Mouse (Mus musculus): Measurements from ENCODE around the gene Acan. TPM values are rescaled to one million over a fixed set of nuclear protein-coding genes. Genes with fewer than 3 reads are reported as not detected.
A peak's percentile ranks its signal among the peaks of the same experiment; 100 is the strongest.

The Acan gene
- 1 to 10 TPM in 1 of 2 experiments, under 1 TPM in 1; 0.45 to 2.6 TPM for total RNA-seq (2021)
- long read RNA-seq, experiment 1 = 0 reads
- long read RNA-seq, experiment 2 = 0 reads

DNA sequence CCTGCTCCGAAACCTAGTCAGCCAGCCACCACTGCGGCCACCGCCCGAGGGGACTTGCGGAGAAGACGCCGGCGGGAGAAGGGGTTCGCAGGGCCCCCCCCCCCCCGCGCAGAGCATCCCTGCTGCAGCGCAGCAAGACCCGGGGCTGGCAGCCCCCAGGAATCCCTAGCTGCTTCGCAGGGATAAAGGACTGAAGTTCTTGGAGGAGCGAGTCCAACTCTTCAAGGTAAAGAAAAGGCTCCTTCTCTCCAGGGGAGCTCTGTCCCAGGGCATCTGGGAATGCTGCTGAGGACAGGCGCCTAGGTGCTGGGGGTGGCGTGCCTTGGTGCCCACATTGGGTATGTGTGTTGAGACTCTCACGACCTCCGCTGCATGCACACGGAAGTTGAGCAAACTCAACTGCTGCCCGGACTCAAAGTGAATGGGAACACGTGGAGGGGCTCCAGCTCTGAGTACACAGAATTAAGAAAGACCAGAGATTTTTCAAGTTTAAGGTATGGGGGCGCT, at the start of gene Acan:
Acan (plus strand) TSS at position 101 of the 507 bp plus-strand sequence.
- DNase-seq = no peak

GRCm38 (mm10) chr7:79021293-79021905, 31.9 kb upstream of the Acan start:
- DNase-seq = no peak

- DNase-seq = no peak
Measured at GRCm38 (mm10) chr7:79029138-79029537, 24.1 kb upstream of the Acan start.

DNA sequence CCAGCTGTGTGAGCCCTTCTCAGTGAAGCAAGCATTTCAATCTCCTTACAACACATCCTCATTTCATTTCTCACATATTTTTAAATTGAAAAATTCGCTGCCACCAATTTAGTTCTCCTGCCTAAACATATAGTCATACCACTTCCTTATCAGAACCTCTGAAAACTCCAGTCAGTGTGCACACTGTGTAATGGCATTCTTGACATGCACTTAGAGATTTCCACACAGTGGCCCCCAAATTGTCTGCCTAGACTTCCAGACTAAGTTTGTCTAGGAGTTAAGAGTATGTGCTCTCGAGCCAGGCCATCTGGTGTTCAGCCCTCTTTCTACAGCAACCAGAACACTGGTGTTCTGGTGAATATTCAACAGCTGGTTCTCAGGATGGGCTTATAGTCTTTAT, 19.5 kb upstream of the Acan start:
- DNase-seq = no peak

- no peak for DNase-seq
Measured at GRCm38 (mm10) chr7:79034521-79034920, 18.8 kb upstream of the Acan start.

GRCm38 (mm10) chr7:79052081-79052480, 1.2 kb upstream of the Acan start:
- peak; percentile 12 for DNase-seq

DNA sequence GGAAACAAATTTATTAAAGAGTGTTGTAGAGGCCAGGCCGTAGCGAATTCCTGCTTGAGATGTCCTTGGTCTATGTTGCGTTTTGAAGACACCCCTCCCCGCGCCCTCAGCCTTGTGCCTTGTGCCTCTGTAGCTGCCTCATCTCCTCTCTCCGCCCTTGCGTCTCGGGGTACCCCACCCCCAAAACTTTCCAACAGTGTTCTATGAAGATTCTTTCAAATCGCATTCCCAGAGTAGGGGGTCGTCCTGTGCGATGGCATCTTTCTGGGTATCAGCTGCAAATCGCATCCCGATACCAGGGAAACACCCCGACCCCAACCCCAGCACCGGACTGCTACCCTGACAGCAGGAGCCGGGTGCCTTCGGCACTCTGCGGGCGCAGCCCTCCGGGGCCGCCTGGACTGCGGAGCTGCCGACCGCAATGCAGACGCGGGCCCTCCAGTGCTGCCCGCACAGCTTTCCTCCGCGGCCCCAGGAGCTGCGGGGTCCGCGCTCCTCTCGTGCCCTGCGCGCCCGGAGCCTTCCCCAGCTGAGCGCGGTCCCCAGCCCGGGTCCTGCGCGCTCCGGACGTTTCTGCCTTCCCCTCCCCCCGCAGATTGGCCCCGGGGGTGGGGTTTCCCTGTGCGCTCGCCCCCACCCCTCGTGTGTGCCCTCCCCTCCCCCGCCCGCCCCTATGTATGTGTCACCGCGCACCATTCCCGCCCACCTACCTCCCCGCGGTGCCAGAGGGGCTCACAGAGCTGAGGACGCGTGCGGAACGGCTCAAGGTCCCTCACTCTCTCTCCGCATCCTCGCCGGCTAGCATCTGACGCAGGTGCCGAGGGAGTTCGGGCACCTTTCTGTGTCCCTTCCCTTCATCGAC, 531 bp upstream of the Acan start:
- DNase-seq = peak; percentile 13

DNA sequence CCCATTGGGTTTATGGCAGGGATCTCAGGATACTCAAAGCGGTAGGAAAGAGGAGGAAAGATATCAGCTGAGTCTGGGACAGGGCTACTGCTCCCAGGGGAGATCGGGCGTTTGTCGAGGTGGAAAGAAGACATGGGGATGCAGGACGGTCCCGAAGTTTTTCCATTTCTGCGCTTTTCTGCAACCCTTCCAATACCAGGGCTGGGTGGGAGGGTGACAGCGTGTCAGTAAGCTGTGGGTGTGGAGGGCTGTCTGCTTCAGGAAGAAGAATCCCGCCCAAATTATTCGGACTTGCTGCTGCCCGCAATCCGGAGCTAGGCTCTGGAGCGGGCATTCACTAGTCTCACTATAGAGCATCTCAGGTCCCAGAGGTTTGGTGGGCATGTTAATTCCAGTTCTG, 828 bp downstream of the Acan start:
- DNase-seq = no peak

GRCm38 (mm10) chr7:79058546-79058945, 5.3 kb downstream of the Acan start:
- DNase-seq = peak; percentile 42

DNA sequence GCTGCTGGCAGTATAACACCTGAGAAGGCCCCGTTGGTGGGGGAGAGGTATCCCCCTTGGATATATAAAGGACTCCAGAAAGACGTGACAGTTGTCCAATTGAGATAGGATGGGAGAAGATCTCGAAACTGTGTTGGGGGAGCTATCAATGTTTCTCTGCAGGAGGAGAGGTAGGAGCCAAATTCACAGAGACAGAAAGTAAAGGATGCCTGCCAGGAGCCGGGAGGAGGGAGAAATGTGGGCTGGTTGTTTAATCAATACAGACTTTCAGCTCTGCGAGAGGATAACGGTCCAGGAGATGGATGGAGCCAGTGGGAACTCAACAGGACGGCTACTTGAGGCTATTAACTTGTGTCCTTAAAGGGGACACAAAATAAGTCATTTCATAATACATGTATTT, 14.2 kb downstream of the Acan start:
- DNase-seq = no peak

GRCm38 (mm10) chr7:79068231-79068630, 14.9 kb downstream of the Acan start:
- no peak for DNase-seq

DNA sequence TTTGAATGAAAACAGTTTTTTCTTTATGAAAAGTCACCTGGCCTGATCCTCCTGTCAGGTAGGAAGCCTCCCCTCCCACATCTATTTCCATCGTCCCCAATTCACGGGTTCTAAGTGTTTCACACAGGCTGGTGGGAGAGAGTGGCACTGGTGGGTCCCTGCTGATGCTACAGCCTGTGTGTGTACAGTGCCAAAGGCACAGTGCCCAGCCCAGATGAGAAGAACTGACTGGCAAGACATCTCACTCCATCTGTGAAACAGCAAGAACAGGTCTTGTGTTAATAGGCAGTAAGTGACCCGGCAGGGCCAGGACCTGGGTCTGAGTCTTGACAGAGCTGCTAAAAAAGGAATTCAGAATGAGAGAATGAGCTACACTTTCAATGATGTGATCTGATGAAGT, 25.9 kb downstream of the Acan start:
- DNase-seq = no peak

- peak; percentile 80 for DNase-seq
Measured at GRCm38 (mm10) chr7:79080572-79081399, 27.5 kb downstream of the Acan start.

GRCm38 (mm10) chr7:79089111-79089510, 35.8 kb downstream of the Acan start:
- DNase-seq = peak; percentile 25

DNA sequence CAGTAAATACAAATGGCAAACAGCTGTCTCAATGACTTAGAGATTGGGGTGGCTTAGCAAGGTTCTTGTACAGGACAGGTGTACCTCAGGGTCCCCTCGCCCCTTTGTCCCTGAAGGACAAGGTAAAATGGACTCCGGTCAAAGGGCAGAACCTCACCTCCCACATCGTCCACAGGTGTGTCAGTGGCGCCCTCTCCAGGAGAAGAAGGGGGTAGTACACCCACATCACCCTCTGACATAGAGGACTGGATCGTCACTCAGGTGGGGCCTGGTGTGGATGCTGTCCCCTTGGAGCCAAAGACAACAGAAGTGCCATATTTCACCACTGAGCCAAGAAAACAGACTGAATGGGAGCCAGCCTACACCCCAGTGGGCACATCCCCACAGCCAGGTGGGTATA, 43.2 kb downstream of the Acan start:
- no peak for DNase-seq

- no peak for DNase-seq
Measured at GRCm38 (mm10) chr7:79113848-79114247, 60.6 kb downstream of the Acan start.

- DNase-seq = no peak
Measured at GRCm38 (mm10) chr7:79123465-79123864, 70.2 kb downstream of the Acan start.

- no peak for DNase-seq
Measured at GRCm38 (mm10) chr7:79129883-79130282, 76.6 kb downstream of the Acan start.

GRCm38 (mm10) chr7:79130385-79130784, 77.1 kb downstream of the Acan start:
- DNase-seq = no peak

GRCm38 (mm10) chr7:79130843-79131444, 77.7 kb downstream of the Acan start, which contains the start of gene Hapln3:
Gene Hapln3 (minus strand): TSS chr7:79131018.
- peak; percentile 72 for DNase-seq

DNA sequence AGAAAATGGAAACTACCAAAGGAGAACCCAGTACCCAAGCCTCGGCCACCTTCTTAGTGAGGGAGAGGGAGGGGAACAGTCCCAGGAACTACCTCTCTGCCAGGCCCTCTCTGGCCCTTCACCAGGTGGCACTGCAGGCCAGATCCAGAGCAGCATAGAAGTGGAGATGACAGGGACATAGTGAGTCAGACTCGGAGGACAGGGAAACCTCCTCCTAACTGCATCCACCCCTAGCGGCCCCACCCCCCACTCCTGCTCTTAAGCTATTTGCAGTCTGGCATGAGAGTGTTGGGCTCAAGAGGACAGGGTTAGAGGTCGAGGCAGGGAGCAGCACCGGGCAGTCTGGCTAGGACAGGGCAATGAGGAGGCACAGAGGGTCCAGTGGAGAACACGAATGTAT, 80.1 kb downstream of the Acan start:
- no peak for DNase-seq

DNA sequence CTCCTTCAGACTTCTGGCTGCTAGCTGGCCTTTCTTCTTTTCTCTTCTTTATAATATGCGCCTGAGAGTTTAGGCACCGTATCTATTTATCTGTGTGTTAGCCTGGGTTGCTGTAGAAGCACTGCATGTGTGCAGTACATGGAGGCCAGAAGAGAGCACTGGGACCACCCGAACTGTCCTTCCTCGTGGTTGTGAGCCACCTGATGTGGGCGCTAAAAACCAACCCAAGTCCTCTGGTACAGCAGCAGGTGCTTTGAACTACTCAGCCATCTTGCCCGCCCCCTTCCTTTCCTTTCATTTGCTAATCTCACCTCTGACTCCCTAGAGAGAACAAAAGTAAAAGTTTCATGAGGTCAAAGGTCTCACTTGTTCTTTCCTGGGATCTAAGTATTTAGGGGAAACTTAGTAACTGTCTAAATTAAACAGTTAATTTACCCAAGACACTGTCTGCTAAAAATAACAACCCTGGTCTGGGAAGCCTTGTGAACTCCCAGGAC, 86.1 kb downstream of the Acan start:
- DNase-seq = no peak

Data from adrenal gland, postnatal 10 days (tissue).